Mouse (Mus musculus) Muller cell, postnatal 12 days (primary cell): ENCODE measurements around the gene Ston1.

Experiments used
- DNase-seq: peaks from one replicate; pipeline ENCODE4 v3.0.0-alpha.2; 2015; ENCODE audit errors: inconsistent ontology term

Ston1 gene

GRCm38 (mm10) chr17:88597222-88598055, at the start of gene Ston1:
TSS of gene Ston1 (plus strand) at chr17:88597684.
- DNase-seq: peak; percentile 90

GRCm38 (mm10) chr17:88549411-88550191, 47.9 kb upstream of the Ston1 start:
- DNase-seq: no peak

- DNase-seq: no peak
Observed at GRCm38 (mm10) chr17:88550351-88550750, 47.1 kb upstream of the Ston1 start.

- DNase-seq: no peak
Observed at GRCm38 (mm10) chr17:88550981-88551940, 46.2 kb upstream of the Ston1 start.

- no peak for DNase-seq
Observed at GRCm38 (mm10) chr17:88552556-88552955, 44.9 kb upstream of the Ston1 start.

GRCm38 (mm10) chr17:88553001-88553449, 44.5 kb upstream of the Ston1 start:
- peak; percentile 36 for DNase-seq

GRCm38 (mm10) chr17:88553473-88554087, 43.9 kb upstream of the Ston1 start:
- DNase-seq: no peak

GRCm38 (mm10) chr17:88556176-88556575, 41.3 kb upstream of the Ston1 start:
- DNase-seq: no peak

- no peak for DNase-seq
Observed at GRCm38 (mm10) chr17:88556688-88557087, 40.8 kb upstream of the Ston1 start.

GRCm38 (mm10) chr17:88558168-88558842, 39.2 kb upstream of the Ston1 start:
- peak; percentile 81 for DNase-seq

- no peak for DNase-seq
Observed at GRCm38 (mm10) chr17:88563611-88564010, 33.9 kb upstream of the Ston1 start.

- no peak for DNase-seq
Observed at GRCm38 (mm10) chr17:88569807-88570540, 27.5 kb upstream of the Ston1 start.

GRCm38 (mm10) chr17:88570784-88571183, 26.7 kb upstream of the Ston1 start:
- no peak for DNase-seq

GRCm38 (mm10) chr17:88574811-88575210, 22.7 kb upstream of the Ston1 start:
- DNase-seq: no peak

GRCm38 (mm10) chr17:88578522-88579242, 18.8 kb upstream of the Ston1 start:
- no peak for DNase-seq

- no peak for DNase-seq
Observed at GRCm38 (mm10) chr17:88580556-88580955, 16.9 kb upstream of the Ston1 start.

- DNase-seq: no peak
Observed at GRCm38 (mm10) chr17:88581511-88582021, 15.9 kb upstream of the Ston1 start.

- no peak for DNase-seq
Observed at GRCm38 (mm10) chr17:88582999-88583398, 14.5 kb upstream of the Ston1 start.

GRCm38 (mm10) chr17:88583411-88583810, 14.1 kb upstream of the Ston1 start:
- DNase-seq: no peak
